Mouse (Mus musculus) monocyte, adult 59 days (primary cell): Measurements from ENCODE around the gene Dut. TPM values are rescaled to one million over a fixed set of nuclear protein-coding genes. Genes with fewer than 3 reads are reported as not detected.

Source experiments
- total RNA-seq, 2 experiments: library from RNA; stranded (reverse); gene quantifications; one replicate each; pipeline ENCODE4 v1.2.4; 2023

Dut gene
- total RNA-seq = 1 to 10 TPM; 5.3 to 7.1 TPM

GRCm38 (mm10) chr2:125247108-125247961 is at the start of gene Dut:
Dut (plus strand) TSS chr2:125247190.

Other genes starting within 250 kb of the Dut start
- gene Slc24a5, start 179.1 kb upstream of the Dut start, total RNA-seq = not detected
- 10 to 100 TPM; 10.7 to 12.2 TPM for gene Myef2, start 123.5 kb upstream of the Dut start, total RNA-seq
- not detected for gene Ctxn2, start 110.5 kb upstream of the Dut start, total RNA-seq
- not detected for gene Slc12a1, start 94.7 kb upstream of the Dut start, total RNA-seq